Mouse (Mus musculus) brain, embryonic 14.5 days (tissue): ENCODE data around the gene Sfxn1.

Experiments
- CTCF ChIP-seq: fragments of 200-500 bp; IDR thresholded peaks from 2 replicates; pipeline ENCODE4 v1.5.1; 2012; ENCODE audit warnings: inconsistent platforms, mild to moderate bottlenecking, moderate library complexity, borderline replicate concordance; ENCODE audit not compliant: insufficient read depth, insufficient read length; ENCODE audit errors: extremely low read depth
- POLR2A ChIP-seq: fragments of 200-500 bp; IDR thresholded peaks from 2 replicates; pipeline ENCODE4 v1.6.1; 2012; ENCODE audit warnings: mild to moderate bottlenecking, inconsistent platforms, borderline replicate concordance; ENCODE audit not compliant: poor library complexity, insufficient read depth, insufficient read length, severe bottlenecking; ENCODE audit errors: extremely low read depth

- TF ChIP-seq CTCF (no peak), POLR2A (no peak)
Observed at GRCm38 (mm10) chr13:54114931-54115330, 43.3 kb downstream of the Sfxn1 start.
